Mouse (Mus musculus): ENCODE data around the gene Gsk3a. TPM values are rescaled to one million over a fixed set of nuclear protein-coding genes. Genes with fewer than 3 reads are reported as not detected.
"Not testable (repeated sequence)": the region's sequence is repeated elsewhere in the genome, so short reads cannot be mapped to it uniquely, and the experiment has no call there.

The Gsk3a gene
- total RNA-seq, 2 experiments from 2014 or later, result 195 to 197 TPM

DNA sequence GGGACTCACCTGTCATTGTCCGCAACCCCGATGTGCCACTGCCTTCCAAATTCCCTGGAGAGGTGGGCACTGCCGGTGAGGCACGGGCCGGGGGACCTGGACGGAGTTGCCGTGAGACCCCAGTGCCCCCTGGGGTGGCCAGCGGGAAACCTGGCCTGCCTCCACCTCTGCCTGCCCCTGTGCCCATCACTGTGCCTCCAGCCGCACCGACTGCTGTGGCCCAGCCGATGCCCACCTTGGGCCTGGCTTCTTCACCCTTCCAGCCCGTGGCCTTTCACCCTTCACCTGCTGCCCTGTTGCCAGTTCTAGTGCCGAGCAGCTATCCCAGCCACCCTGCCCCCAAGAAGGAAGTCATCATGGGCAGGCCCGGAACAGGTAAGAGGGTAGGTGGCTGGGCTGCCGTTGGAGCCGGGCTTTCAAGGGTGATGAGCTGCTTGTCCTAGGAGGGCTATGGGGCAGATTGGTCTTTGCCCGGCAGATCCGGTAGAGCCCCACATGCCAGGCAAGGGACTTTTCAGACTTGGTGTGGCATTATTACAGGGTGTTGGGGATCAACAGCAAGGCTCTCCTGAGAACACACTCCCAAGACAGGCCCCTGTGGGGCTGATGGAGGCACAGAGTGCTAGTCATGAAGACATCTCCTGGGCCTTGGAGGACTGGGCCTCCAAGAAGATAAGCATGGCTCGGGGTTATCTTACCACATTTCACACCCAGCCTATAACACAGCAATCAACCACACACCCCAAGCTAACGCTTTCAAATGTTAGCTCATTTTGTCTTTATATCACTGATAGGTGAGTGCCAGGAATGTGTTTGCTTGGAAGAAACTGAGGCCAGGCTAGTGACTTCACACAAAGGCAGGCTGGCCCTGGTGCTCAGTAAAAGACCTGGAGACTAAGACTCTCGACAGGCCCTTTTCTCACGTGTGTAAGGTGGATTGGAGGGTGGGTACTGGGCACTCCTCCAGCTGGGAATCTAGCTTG, 35.9 kb upstream of the Gsk3a start:
- intact Hi-C loops (cut with DNase I), result no loop called here
- no peak for DNase-seq

DNA sequence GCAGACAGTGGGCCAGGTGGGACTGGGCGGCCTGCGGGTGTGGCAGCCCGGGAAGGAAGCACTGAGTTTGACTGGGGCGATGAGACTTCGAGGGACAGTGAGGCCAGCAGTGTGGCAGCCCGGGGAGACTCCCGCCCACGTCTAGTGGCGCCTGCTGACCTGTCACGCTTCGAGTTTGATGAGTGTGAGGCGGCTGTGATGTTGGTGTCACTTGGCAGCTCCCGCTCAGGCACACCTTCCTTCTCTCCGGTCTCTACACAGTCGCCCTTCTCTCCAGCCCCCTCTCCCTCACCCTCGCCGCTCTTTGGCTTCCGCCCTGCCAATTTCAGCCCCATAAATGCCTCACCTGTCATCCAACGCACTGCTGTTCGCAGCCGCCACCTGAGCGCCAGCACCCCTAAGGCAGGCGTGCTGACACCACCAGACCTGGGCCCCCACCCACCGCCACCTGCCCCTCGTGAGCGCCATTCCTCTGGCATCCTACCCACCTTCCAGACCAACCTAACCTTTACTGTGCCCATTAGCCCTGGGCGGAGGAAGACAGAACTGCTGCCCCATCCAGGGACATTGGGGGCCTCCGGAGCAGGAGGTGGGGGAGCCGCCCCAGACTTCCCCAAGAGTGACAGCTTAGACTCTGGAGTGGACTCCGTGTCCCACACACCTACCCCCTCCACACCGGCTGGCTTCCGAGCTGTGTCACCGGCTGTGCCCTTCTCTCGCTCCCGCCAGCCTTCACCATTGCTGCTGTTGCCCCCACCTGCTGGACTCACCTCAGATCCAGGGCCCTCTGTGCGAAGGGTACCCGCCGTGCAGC, 35.0 kb upstream of the Gsk3a start:
- intact Hi-C loops (cut with DNase I), result no loop called here

GRCm38 (mm10) chr7:25271651-25272444, 34.2 kb upstream of the Gsk3a start:
- intact Hi-C loops (cut with DNase I), result no loop called here
- no peak for DNase-seq

More for the DNA sequence above, 35.0 kb upstream of the Gsk3a start:
- no peak for DNase-seq

GRCm38 (mm10) chr7:25270652-25271633, 33.3 kb upstream of the Gsk3a start:
- intact Hi-C loops (cut with DNase I), result no loop called here
- no peak for DNase-seq

DNA sequence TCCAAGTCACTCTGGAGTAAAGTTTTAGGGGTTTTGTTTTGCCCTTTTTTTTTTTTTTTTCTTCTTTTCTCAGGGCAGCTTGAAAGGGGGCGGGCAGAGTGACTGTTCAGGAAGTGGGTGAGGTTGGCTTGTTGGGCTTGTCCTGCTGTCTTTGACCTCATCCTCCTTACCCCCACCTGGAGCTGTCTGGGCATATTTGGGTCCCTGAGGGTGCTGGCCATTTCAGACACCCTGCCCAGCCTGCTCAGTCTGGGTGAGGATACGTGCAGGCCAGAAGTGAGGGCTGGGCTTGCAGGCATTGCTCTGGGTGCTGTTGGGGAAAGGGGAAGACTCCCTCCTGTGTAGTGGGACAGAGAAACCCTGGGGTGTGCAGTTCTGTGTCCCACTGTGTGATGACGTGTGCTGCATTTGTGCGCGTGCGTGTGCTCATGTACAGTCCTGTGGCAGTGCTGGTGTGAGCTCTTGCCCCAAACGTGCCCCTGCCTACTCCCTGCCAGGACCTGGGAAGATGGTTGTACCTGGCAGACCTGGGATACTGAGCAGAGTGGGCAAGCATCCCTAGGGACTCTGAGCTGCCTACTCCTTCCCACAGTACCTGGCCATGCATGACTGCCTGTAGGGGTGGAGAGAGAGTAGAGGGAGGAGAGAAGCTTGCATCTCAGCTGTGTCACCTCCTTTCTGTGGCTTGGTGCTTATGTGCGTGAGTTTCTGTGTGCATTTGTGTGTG, 32.1 kb upstream of the Gsk3a start:
- DNase-seq, result no peak
- intact Hi-C loops (cut with DNase I), result no loop called here

DNA sequence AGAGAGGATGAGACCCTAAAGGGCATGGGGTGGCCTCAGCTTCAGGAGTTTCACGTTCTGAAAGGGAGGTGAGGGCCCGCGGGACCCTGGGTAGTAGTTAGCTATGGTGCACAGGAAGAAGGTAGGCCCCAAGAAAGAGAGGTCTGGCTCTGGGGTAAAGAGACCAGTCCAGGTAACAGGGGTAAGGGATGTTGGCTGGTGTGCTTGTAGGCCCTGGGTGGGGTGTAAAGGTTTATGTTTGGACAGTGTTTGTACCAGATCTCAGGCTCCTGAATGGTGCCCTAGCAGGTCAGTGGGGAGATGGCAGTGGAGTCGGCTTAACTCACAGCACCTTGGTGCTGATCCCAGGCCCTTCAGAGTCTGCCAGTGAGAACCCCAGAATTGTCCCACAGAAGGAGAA, 31.4 kb upstream of the Gsk3a start:
- intact Hi-C loops (cut with DNase I), result no loop called here
- DNase-seq, result no peak

- DNase-seq, result no peak
- intact Hi-C loops (cut with DNase I), result no loop called here
These were observed 30.9 kb upstream of the Gsk3a start for GRCm38 (mm10) chr7:25268588-25268987.

GRCm38 (mm10) chr7:25267751-25268463, 30.3 kb upstream of the Gsk3a start:
- DNase-seq, result peak; percentile 100
- intact Hi-C loops (cut with DNase I), result no loop called here

DNA sequence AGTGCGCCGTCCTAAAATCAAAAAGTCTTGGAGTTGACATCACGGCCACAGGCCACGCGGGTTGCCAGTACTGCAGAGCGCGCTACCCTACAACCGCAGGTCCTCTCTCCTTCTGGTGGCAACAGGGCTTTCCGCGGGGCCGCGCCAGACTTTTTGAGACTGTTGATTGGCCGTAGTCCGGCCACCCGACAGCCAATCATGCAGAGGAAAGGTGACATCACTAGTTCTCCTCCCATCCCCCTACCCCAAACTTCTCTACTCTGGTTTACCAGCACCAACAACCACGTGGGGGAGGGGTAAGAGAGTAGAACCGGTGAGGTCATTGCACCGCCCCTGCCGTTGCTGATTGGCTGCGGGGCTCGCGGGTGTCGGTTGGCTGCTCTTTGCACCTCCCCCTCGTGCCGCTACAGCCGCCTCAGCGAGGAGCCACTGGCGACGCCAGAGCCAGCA, 29.7 kb upstream of the Gsk3a start, which contains the start of gene Cic:
Cic (plus strand) TSS at position 404 of the 450 bp plus-strand sequence.
- DNase-seq, result peak; percentile 98

GRCm38 (mm10) chr7:25266180-25266962, 28.7 kb upstream of the Gsk3a start:
- intact Hi-C loops (cut with DNase I), result no loop called here
- no peak for DNase-seq

More for the DNA sequence above, 29.7 kb upstream of the Gsk3a start, which contains the start of gene Cic:
- intact Hi-C loops (cut with DNase I), result no loop called here

DNA sequence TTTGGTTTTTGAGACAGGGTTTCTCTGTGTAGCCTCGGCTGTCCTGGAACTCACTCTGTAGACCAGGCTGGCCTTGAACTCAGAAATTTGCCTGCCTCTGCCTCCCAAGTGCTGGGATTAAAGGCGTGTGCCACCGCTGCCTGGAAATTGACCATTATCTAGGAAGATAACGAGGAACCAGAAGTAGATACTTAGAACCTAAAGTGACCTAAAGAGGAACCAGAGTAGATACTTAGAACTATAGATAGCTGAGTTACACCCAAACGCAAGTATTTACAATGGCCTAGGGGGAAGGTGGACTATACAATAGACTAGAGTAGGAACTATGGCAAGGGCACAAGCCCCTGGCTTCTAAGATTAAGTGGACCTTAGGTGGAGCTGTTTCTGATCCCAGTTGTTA, 28.1 kb upstream of the Gsk3a start:
- DNase-seq; intact Hi-C loops (cut with DNase I): not testable (repeated sequence)

DNA sequence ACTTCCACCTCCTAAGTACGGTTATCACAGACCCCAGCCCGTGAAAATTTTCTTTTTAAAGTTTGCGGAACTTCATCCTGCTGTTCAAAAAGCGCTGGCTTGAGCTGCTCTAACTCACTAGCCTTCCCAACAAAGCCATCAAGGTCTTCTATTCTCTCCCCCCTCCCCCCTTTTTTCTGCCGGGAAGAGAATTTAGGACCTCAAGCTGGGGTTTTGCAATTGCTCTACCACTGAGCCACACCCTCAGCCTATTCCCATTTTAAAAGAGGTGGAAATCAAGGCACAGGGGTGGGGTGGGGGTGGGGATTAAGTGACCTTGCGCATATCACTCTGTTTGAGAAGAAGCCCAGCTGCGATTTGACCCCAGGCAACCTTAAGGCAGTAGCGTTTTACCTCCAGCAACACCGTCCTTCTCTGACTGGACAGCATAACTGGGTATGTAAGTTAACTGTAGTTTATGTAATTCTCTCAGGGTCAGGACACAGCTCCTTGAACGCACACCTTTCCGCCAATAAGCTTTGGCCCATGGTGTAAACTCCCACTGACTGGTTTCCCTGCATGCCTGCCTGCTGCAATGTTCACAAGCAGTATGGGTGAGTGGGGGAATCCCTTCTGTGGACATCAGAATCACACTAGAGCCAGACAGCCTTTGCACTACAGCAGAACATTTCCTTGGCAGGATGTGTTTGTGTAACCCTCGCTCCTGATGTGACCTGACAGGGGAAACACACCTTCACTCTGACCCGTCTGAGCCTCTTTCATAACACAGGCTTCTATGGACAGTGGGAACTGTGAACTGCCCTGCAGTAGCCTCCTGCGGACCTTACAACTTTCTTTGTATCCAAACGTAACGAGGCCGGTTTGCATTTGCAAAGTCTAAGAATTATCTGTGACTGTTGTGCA, 26.6 kb upstream of the Gsk3a start:
- DNase-seq, result no peak

GRCm38 (mm10) chr7:25261896-25262295, 24.2 kb upstream of the Gsk3a start:
- intact Hi-C loops (cut with DNase I), result no loop called here
- DNase-seq, result no peak

More for the DNA sequence above, 26.6 kb upstream of the Gsk3a start:
- intact Hi-C loops (cut with DNase I), result no loop called here

DNA sequence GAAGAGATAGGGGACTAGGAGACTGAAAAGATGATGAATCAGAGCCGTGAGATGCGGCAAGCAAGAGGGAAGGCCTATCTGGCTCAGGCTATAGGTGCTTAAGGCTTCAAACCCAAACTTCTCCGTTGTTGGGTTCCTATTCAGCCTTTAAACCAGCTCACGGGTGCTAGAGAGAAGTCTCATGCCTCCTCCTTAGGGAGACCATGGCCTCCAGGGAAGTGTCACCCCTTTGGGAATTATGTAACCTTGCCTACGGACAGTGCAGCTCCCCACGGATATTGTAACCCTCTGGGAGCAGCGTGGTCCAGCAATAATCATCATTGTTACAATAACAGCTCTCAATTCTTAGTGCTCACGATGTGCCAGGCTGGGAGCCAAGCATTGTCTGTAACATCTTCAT, 14.2 kb upstream of the Gsk3a start:
- intact Hi-C loops (cut with DNase I), result no loop called here
- no peak for DNase-seq

- DNase-seq, result peak; percentile 78
- intact Hi-C loops (cut with DNase I), result no loop called here
These were observed 13.6 kb upstream of the Gsk3a start for GRCm38 (mm10) chr7:25251071-25251791.
